Mouse (Mus musculus): ENCODE measurements around the gene Tmem248. TPM values are rescaled to one million over a fixed set of nuclear protein-coding genes. Genes with fewer than 3 reads are reported as not detected.

Tmem248 gene
- polyA plus RNA-seq, 1 experiment from 2014 or later, result 39.6 TPM

DNA sequence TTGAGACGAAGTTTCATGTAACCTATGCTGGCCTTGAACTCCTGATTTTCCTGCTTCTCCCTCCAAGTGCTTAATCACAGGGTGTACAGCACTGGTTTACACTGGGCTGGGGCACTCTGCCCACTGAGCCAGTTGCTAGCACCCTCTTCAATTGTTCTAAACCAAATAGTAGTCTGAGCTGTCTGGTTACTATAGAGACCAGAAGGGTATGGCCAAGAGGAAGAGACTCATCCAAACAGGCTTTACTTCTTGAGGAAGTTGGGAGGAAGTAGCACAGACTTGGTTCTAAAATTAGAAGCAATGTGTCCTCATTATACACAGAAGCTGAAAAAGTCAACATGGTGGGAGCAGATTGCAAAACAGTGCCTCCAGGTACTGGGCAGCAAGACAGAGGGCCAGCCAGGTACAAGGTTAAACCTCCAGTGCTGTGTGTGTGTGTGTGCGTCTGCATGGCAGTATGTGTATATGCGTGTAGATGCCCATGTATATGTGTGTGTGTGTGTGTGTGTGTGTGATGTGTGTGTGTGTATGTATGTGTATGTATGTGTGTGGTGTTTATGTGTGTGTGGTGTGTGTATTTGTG lies 11.3 kb upstream of the Tmem248 start:
- no peak overlapping the region for H3K27ac ChIP-seq
- H3K36me3 ChIP-seq, result peaks cover 62% of the 10 kb centered on the region
- no peak overlapping the region for H3K4me3 ChIP-seq
- no peaks in the 10 kb centered on the region for H3K27me3 ChIP-seq
- H3K9ac ChIP-seq, result no peak overlapping the region
- 83% methylated on average over 3 of the region's 3 CpGs for WGBS
- H3K4me1 ChIP-seq, result peaks cover 3% of the 10 kb centered on the region; the same call in 1 of the 2 replicates
- ATAC-seq (ENCODE audit: borderline replicate concordance, extremely low read depth, low FRiP score, low TSS enrichment), result no peak
- no peak overlapping the region for H3K4me2 ChIP-seq
- no peaks in the 10 kb centered on the region for H3K9me3 ChIP-seq

GRCm38 (mm10) chr5:130207299-130207698 lies 9.6 kb upstream of the Tmem248 start:
- 0 out of 2 replicates have a peak, but pooled peaks have one; percentile 52 for ATAC-seq (ENCODE audit: borderline replicate concordance, extremely low read depth, low FRiP score, low TSS enrichment)
- no peaks in the 10 kb centered on the region for H3K27me3 ChIP-seq
- H3K4me3 ChIP-seq, result no peak overlapping the region
- H3K9ac ChIP-seq, result no peak overlapping the region
- no peaks in the 10 kb centered on the region for H3K9me3 ChIP-seq
- peak overlapping the region; percentile 41; the same call in 1 of the 2 replicates for H3K27ac ChIP-seq
- peaks cover 3% of the 10 kb centered on the region; the same call in 1 of the 2 replicates for H3K4me1 ChIP-seq
- H3K36me3 ChIP-seq, result peaks cover 65% of the 10 kb centered on the region
- 56% methylated on average over 4 of the region's 4 CpGs for WGBS
- H3K4me2 ChIP-seq, result no peak overlapping the region

DNA sequence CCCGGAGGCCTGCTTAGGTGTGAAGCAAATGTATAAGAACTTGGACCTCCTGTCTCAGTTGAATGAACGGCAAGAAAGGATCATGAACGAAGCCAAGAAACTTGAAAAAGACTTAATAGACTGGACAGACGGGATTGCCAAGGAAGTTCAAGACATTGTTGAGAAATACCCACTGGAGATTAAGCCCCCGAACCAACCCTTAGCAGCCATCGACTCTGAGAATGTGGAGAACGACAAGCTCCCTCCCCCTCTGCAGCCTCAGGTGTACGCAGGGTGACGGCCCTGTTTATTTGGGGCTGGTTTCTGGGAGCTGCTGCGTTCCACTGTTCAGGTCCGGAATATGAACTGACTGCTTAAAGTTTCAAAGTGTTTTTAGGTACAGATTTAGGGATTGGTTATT lies 3.9 kb upstream of the Tmem248 start:
- peaks cover 52% of the 10 kb centered on the region for H3K36me3 ChIP-seq
- H3K9me3 ChIP-seq, result no peaks in the 10 kb centered on the region
- no peak overlapping the region for H3K9ac ChIP-seq
- H3K27ac ChIP-seq, result no peak overlapping the region
- no peak for ATAC-seq (ENCODE audit: borderline replicate concordance, extremely low read depth, low FRiP score, low TSS enrichment)
- no peak overlapping the region for H3K4me2 ChIP-seq
- H3K4me1 ChIP-seq, result no peaks in the 10 kb centered on the region
- WGBS, result 84% methylated on average over 11 of the region's 11 CpGs
- H3K4me3 ChIP-seq, result no peak overlapping the region
- no peaks in the 10 kb centered on the region for H3K27me3 ChIP-seq

GRCm38 (mm10) chr5:130217406-130217805 lies 525 bp downstream of the Tmem248 start:
- H3K9me3 ChIP-seq, result no peaks in the 10 kb centered on the region

GRCm38 (mm10) chr5:130218336-130218735 lies 1.5 kb downstream of the Tmem248 start:
- no peaks in the 10 kb centered on the region for H3K27me3 ChIP-seq
- no peak for ATAC-seq (ENCODE audit: borderline replicate concordance, extremely low read depth, low FRiP score, low TSS enrichment)
- H3K4me2 ChIP-seq, result no peak overlapping the region
- no peak overlapping the region for H3K27ac ChIP-seq
- WGBS, result 84% methylated on average over 5 of the region's 5 CpGs
- no peaks in the 10 kb centered on the region for H3K9me3 ChIP-seq
- H3K9ac ChIP-seq, result no peak overlapping the region
- H3K4me3 ChIP-seq, result no peak overlapping the region
- H3K4me1 ChIP-seq, result peaks cover 11% of the 10 kb centered on the region
- peaks cover 5% of the 10 kb centered on the region; the same call in 1 of the 2 replicates for H3K36me3 ChIP-seq

More at GRCm38 (mm10) chr5:130217406-130217805, 525 bp downstream of the Tmem248 start:
- Histone ChIP-seq H3K36me3 (peaks cover 13% of the 10 kb centered on the region), H3K4me2 (no peak overlapping the region), H3K4me1 (peaks cover 6% of the 10 kb centered on the region; the same call in 1 of the 2 replicates), H3K27ac (no peak overlapping the region), H3K4me3 (no peak overlapping the region), H3K27me3 (no peaks in the 10 kb centered on the region), H3K9ac (no peak overlapping the region)
- no peak for ATAC-seq (ENCODE audit: borderline replicate concordance, extremely low read depth, low FRiP score, low TSS enrichment)
- 90% methylated on average over 4 of the region's 4 CpGs for WGBS

GRCm38 (mm10) chr5:130221316-130221715 lies 4.4 kb downstream of the Tmem248 start:
- peak overlapping the region; percentile 87 for H3K4me3 ChIP-seq
- 42% methylated on average over 2 of the region's 2 CpGs for WGBS
- H3K27me3 ChIP-seq, result no peaks in the 10 kb centered on the region
- H3K36me3 ChIP-seq, result peaks cover 3% of the 10 kb centered on the region; the same call in 1 of the 2 replicates
- peak overlapping the region; percentile 72 for H3K4me2 ChIP-seq
- no peak for ATAC-seq (ENCODE audit: borderline replicate concordance, extremely low read depth, low FRiP score, low TSS enrichment)
- H3K27ac ChIP-seq, result 0 out of 2 replicates have a peak overlapping the region, but pooled peaks have one; percentile 57
- peaks cover 20% of the 10 kb centered on the region for H3K4me1 ChIP-seq
- no peaks in the 10 kb centered on the region for H3K9me3 ChIP-seq
- peak overlapping the region; percentile 83; the same call in 1 of the 2 replicates for H3K9ac ChIP-seq

GRCm38 (mm10) chr5:130221760-130222145 lies 4.9 kb downstream of the Tmem248 start:
- Histone ChIP-seq H3K27me3 (no peaks in the 10 kb centered on the region), H3K4me3 (peak overlapping the region; percentile 87), H3K36me3 (peaks cover 3% of the 10 kb centered on the region; the same call in 1 of the 2 replicates), H3K4me1 (peaks cover 24% of the 10 kb centered on the region), H3K9me3 (no peaks in the 10 kb centered on the region), H3K9ac (peak overlapping the region; percentile 83), H3K27ac (peak overlapping the region; percentile 57; the same call in 1 of the 2 replicates), H3K4me2 (peak overlapping the region; percentile 72)
- WGBS, result under 1% methylated on average over 10 of the region's 10 CpGs
- peak; percentile 40 for ATAC-seq (ENCODE audit: borderline replicate concordance, extremely low read depth, low FRiP score, low TSS enrichment)

- Histone ChIP-seq H3K4me1 (peaks cover 28% of the 10 kb centered on the region), H3K27ac (peak overlapping the region; percentile 80), H3K4me2 (peak overlapping the region; percentile 72), H3K36me3 (peaks cover 3% of the 10 kb centered on the region; the same call in 1 of the 2 replicates), H3K4me3 (peak overlapping the region; percentile 87), H3K9me3 (no peaks in the 10 kb centered on the region), H3K27me3 (no peaks in the 10 kb centered on the region), H3K9ac (peak overlapping the region; percentile 83)
- peak; percentile 89 for ATAC-seq (ENCODE audit: borderline replicate concordance, extremely low read depth, low FRiP score, low TSS enrichment)
- under 1% methylated on average over 86 of the region's 88 CpGs for WGBS
Observed at GRCm38 (mm10) chr5:130222146-130223004, 5.5 kb downstream of the Tmem248 start.

DNA sequence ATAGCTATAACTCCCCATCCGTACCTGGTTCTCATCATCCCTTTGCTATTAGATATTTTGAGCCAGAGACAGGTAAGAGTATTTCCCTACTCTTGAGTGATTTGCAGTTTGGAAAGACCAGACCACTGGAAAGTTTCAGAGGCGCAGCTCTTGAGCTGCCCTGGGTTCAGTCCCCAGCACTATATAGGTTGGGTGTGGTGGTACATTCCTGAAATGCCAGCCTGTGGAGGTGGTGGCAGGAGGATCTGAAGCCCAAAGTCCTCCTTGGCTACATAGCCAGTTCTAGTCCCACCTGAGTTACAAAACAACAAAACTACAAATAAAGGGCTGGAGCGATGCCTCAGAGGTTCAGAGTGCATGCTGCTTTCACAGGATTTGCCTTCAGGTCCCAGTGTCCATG lies 9.9 kb downstream of the Tmem248 start:
- Histone ChIP-seq H3K4me1 (peaks cover 39% of the 10 kb centered on the region), H3K4me3 (no peak overlapping the region), H3K4me2 (no peak overlapping the region), H3K27me3 (no peaks in the 10 kb centered on the region), H3K9ac (no peak overlapping the region), H3K9me3 (no peaks in the 10 kb centered on the region), H3K36me3 (peaks cover 23% of the 10 kb centered on the region), H3K27ac (no peak overlapping the region)
- no peak for ATAC-seq (ENCODE audit: borderline replicate concordance, extremely low read depth, low FRiP score, low TSS enrichment)
- WGBS, result 85% methylated on average over 3 of the region's 3 CpGs

DNA sequence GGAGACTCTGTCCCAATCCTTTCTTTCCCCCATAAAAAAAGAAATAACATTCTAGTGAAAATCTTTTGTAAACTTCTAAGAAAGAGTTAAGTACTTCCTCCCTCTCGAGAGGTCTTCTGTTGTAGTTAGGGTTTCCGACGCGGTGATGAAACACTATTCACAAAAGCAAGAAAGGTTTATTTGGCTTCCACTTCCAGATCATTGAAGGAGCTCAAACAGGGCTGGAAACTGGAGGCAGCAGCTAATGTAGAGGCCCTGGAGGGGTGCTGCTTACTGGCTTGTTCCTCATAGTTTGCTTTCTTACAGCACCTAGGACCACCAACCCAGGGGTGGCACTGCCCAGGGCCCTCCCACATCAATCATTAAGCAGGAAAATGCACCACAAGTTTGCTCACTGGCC lies 11.2 kb downstream of the Tmem248 start:
- H3K4me1 ChIP-seq, result peaks cover 36% of the 10 kb centered on the region
- H3K9me3 ChIP-seq, result no peaks in the 10 kb centered on the region
- ATAC-seq (ENCODE audit: borderline replicate concordance, extremely low read depth, low FRiP score, low TSS enrichment), result no peak
- no peak overlapping the region for H3K9ac ChIP-seq
- peaks cover 37% of the 10 kb centered on the region for H3K36me3 ChIP-seq
- no peak overlapping the region for H3K4me2 ChIP-seq
- no peaks in the 10 kb centered on the region for H3K27me3 ChIP-seq
- WGBS, result 41% methylated on average over 4 of the region's 4 CpGs
- no peak overlapping the region for H3K4me3 ChIP-seq
- H3K27ac ChIP-seq, result peak overlapping the region; percentile 41

DNA sequence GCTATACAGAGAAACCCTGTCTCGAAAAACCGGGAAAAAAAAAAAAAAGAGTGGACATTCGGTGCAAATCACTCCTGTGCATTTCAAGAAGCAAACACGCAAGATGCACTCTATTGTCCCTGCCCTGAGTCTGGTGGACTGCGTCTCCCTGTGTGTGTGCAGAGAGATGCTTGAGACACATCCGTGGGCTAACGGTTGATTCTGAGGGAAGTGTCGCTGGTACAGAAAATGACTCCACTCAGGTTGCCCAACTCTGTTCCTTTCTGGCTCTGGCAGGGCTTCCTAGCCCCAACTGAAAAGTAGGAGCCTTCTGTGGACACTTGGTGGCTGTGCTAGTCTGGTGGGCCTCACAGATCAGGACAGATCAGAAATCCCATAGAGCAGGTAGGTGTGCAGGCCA lies 19.4 kb downstream of the Tmem248 start:
- WGBS, result 96% methylated on average over 8 of the region's 8 CpGs
- H3K9ac ChIP-seq, result no peak overlapping the region
- no peaks in the 10 kb centered on the region for H3K27me3 ChIP-seq
- peaks cover 92% of the 10 kb centered on the region for H3K36me3 ChIP-seq
- no peaks in the 10 kb centered on the region for H3K9me3 ChIP-seq
- no peaks in the 10 kb centered on the region for H3K4me1 ChIP-seq
- no peak overlapping the region for H3K4me2 ChIP-seq
- no peak for ATAC-seq (ENCODE audit: borderline replicate concordance, extremely low read depth, low FRiP score, low TSS enrichment)
- H3K4me3 ChIP-seq, result no peak overlapping the region
- H3K27ac ChIP-seq, result no peak overlapping the region

GRCm38 (mm10) chr5:130239236-130239635 lies 22.4 kb downstream of the Tmem248 start:
- Histone ChIP-seq H3K4me1 (no peaks in the 10 kb centered on the region), H3K9ac (no peak overlapping the region), H3K9me3 (no peaks in the 10 kb centered on the region), H3K27ac (no peak overlapping the region), H3K36me3 (peaks cover 90% of the 10 kb centered on the region), H3K27me3 (no peaks in the 10 kb centered on the region), H3K4me2 (no peak overlapping the region), H3K4me3 (no peak overlapping the region)
- 87% methylated on average over 7 of the region's 7 CpGs for WGBS
- no peak for ATAC-seq (ENCODE audit: borderline replicate concordance, extremely low read depth, low FRiP score, low TSS enrichment)

All from lung, embryonic 15.5 days (tissue).